Mouse (Mus musculus) yolk sac, embryonic 10.5 days (tissue): ENCODE measurements at regions not wholly inside any gene's neighbourhood (a gene's known extent, or its start where the extent isn't known, plus 50 kb on each side); places are given as distances from the start of the nearest gene placed in this dataset.
A peak's percentile ranks its signal among the peaks of the same experiment; 100 is the strongest.

ENCODE experiments used
- DNase-seq: peaks from one replicate; pipeline ENCODE4 v3.0.0-alpha.2; 2017; ENCODE audit warnings: low spot score

GRCm38 (mm10) chrX:158920217-158920616 is 289.9 kb upstream of the Rps6ka3 start:
- no peak for DNase-seq

- DNase-seq = no peak
These were observed 288.7 kb upstream of the Rps6ka3 start for GRCm38 (mm10) chrX:158921424-158921823.

GRCm38 (mm10) chrX:158921838-158922450 is 288.2 kb upstream of the Rps6ka3 start:
- peak; percentile 14 for DNase-seq

- DNase-seq = peak; percentile 2
These were observed 287.0 kb upstream of the Rps6ka3 start for GRCm38 (mm10) chrX:158923081-158923561.

GRCm38 (mm10) chrX:158923657-158924489 is 286.2 kb upstream of the Rps6ka3 start:
- DNase-seq = no peak

- DNase-seq = no peak
These were observed 285.4 kb upstream of the Rps6ka3 start for GRCm38 (mm10) chrX:158924490-158925398.

GRCm38 (mm10) chrX:158931864-158932263 is 278.2 kb upstream of the Rps6ka3 start:
- no peak for DNase-seq

- no peak for DNase-seq
These were observed 262.9 kb upstream of the Rps6ka3 start for GRCm38 (mm10) chrX:158947191-158947590.

- DNase-seq = no peak
These were observed 238.4 kb upstream of the Rps6ka3 start for GRCm38 (mm10) chrX:158971726-158972125.

- DNase-seq = no peak
These were observed 233.5 kb upstream of the Rps6ka3 start for GRCm38 (mm10) chrX:158976648-158977047.

- no peak for DNase-seq
These were observed 225.4 kb upstream of the Rps6ka3 start for GRCm38 (mm10) chrX:158984721-158985120.

- no peak for DNase-seq
These were observed 222.4 kb upstream of the Rps6ka3 start for GRCm38 (mm10) chrX:158987676-158988075.

- DNase-seq = no peak
These were observed 191.2 kb upstream of the Rps6ka3 start for GRCm38 (mm10) chrX:159018955-159019354.

GRCm38 (mm10) chrX:159026311-159026710 is 183.8 kb upstream of the Rps6ka3 start:
- DNase-seq = no peak

GRCm38 (mm10) chrX:159031927-159032326 is 178.2 kb upstream of the Rps6ka3 start:
- DNase-seq = no peak

- DNase-seq = peak; percentile 14
These were observed 166.7 kb upstream of the Rps6ka3 start for GRCm38 (mm10) chrX:159043432-159043831.

GRCm38 (mm10) chrX:159047876-159048275 is 162.2 kb upstream of the Rps6ka3 start:
- DNase-seq = no peak

- DNase-seq = no peak
These were observed 154.2 kb upstream of the Rps6ka3 start for GRCm38 (mm10) chrX:159055689-159056461.

GRCm38 (mm10) chrX:159056462-159056805 is 153.7 kb upstream of the Rps6ka3 start:
- no peak for DNase-seq

- DNase-seq = no peak
These were observed 151.2 kb upstream of the Rps6ka3 start for GRCm38 (mm10) chrX:159058931-159059330.

GRCm38 (mm10) chrX:159061322-159061721 is 148.8 kb upstream of the Rps6ka3 start:
- no peak for DNase-seq

- DNase-seq = no peak
These were observed 143.9 kb upstream of the Rps6ka3 start for GRCm38 (mm10) chrX:159066212-159066611.
